Mouse (Mus musculus): ENCODE data around the gene Zfp119b.
"Not testable (repeated sequence)": the region's sequence is repeated elsewhere in the genome, so short reads cannot be mapped to it uniquely, and the experiment has no call there.

The Zfp119b gene

GRCm38 (mm10) chr17:55957726-55958583 is 8.7 kb upstream of the Zfp119b start:
- DNase-seq (ENCODE audit: low read depth, low spot score): no peak

GRCm38 (mm10) chr17:55957168-55957567 is 7.9 kb upstream of the Zfp119b start:
- DNase-seq (ENCODE audit: low read depth, low spot score): peak; percentile 71

GRCm38 (mm10) chr17:55956591-55956990 is 7.3 kb upstream of the Zfp119b start:
- no peak for DNase-seq (ENCODE audit: low read depth, low spot score)

GRCm38 (mm10) chr17:55956129-55956528 is 6.8 kb upstream of the Zfp119b start:
- DNase-seq (ENCODE audit: low read depth, low spot score): peak; percentile 72

GRCm38 (mm10) chr17:55954229-55954628 is 4.9 kb upstream of the Zfp119b start:
- no peak for DNase-seq (ENCODE audit: low read depth, low spot score)

GRCm38 (mm10) chr17:55953751-55954150 is 4.5 kb upstream of the Zfp119b start:
- DNase-seq (ENCODE audit: low read depth, low spot score): no peak

- no peak for DNase-seq (ENCODE audit: low read depth, low spot score)
Measured at GRCm38 (mm10) chr17:55952447-55953027, 3.2 kb upstream of the Zfp119b start, which contains the start of gene Ebi3. Gene Ebi3 (plus strand): TSS chr17:55952640.

GRCm38 (mm10) chr17:55952041-55952440 is 2.7 kb upstream of the Zfp119b start:
- DNase-seq (ENCODE audit: low read depth, low spot score): no peak

GRCm38 (mm10) chr17:55950601-55951000 is 1.3 kb upstream of the Zfp119b start:
- DNase-seq (ENCODE audit: low read depth, low spot score): no peak

GRCm38 (mm10) chr17:55948647-55949046 is 653 bp downstream of the Zfp119b start:
- no peak for DNase-seq (ENCODE audit: low read depth, low spot score)

- DNase-seq (ENCODE audit: low read depth, low spot score): no peak
Measured at GRCm38 (mm10) chr17:55945696-55946095, 3.6 kb downstream of the Zfp119b start.

GRCm38 (mm10) chr17:55944866-55945682 is 4.2 kb downstream of the Zfp119b start:
- peak; percentile 72 for DNase-seq (ENCODE audit: low read depth, low spot score)

- DNase-seq (ENCODE audit: low read depth, low spot score): not testable (repeated sequence)
Measured at GRCm38 (mm10) chr17:55944387-55944865, 4.9 kb downstream of the Zfp119b start.

- DNase-seq (ENCODE audit: low read depth, low spot score): no peak
Measured at GRCm38 (mm10) chr17:55933191-55933590, 16.1 kb downstream of the Zfp119b start.

GRCm38 (mm10) chr17:55932635-55933034 is 16.7 kb downstream of the Zfp119b start:
- DNase-seq (ENCODE audit: low read depth, low spot score): no peak

GRCm38 (mm10) chr17:55931553-55932502 is 17.5 kb downstream of the Zfp119b start:
- peak; percentile 90 for DNase-seq (ENCODE audit: low read depth, low spot score)

- no peak for DNase-seq (ENCODE audit: low read depth, low spot score)
Measured at GRCm38 (mm10) chr17:55906669-55907068, 42.6 kb downstream of the Zfp119b start.

- no peak for DNase-seq (ENCODE audit: low read depth, low spot score)
Measured at GRCm38 (mm10) chr17:55904131-55904530, 45.2 kb downstream of the Zfp119b start.

GRCm38 (mm10) chr17:55903687-55904086 is 45.6 kb downstream of the Zfp119b start:
- no peak for DNase-seq (ENCODE audit: low read depth, low spot score)

GRCm38 (mm10) chr17:55903087-55903486 is 46.2 kb downstream of the Zfp119b start:
- no peak for DNase-seq (ENCODE audit: low read depth, low spot score)
